Mouse (Mus musculus) heart, adult 8-10 months (tissue): ENCODE results near the gene 4930415O20Rik. TPM values are rescaled to one million over a fixed set of nuclear protein-coding genes. Genes with fewer than 3 reads are reported as not detected.

Source experiments
- DNase-seq: peaks from one replicate; pipeline ENCODE4 v3.0.0; 2022; ENCODE audit warnings: low spot score
- total RNA-seq, 4 experiments: library from RNA; stranded (reverse); gene quantifications; 2 replicates each; pipeline ENCODE4 v1.2.4; 2022

4930415O20Rik gene
- total RNA-seq, 4 experiments from 2014 or later = 1.6 to 4.2 (median 2.3) TPM

DNA sequence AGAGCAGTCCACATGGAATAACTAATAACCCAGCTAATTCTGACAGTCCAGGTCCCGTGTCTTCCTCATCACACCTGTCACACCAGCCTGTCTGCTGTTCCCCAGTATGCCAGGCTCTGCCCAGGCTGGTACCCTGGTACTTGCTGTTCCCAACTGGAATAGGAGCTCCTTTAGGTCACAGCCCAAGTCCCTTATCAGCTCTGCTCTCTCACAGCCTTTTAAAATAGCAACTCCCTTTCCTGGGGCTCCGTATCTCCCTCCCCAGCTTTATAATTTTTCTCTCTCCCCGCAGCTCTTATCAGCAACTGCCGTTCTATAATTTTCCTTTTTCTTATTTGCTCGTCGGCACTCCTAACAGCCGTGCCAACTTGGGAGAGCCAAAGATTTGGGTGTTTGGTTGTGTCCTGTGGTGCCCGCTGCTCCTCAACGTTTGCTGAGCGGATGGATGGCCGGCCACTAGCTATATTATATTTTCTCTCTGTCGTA, 35.3 kb downstream of the 4930415O20Rik start:
- peak; percentile 62 for DNase-seq

DNA sequence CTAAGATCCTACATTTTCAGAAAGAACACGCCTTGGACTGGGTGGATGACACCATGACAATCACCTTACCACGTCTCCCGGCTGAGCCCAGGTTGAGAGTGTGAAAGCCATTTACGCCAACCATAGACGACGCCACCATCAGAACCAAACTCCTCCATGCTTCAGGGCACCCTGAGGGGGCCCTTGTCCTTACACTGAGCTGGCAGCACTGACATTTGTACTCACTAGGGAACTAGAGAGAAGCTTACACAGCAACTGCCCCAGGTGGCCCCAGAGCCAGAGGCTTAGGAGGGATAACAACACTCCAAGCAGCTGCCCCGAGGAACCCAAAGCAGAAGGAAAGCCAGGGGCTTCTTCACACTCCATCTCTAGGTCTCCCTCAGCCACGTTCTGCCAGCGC, 35.9 kb downstream of the 4930415O20Rik start:
- DNase-seq = no peak

DNA sequence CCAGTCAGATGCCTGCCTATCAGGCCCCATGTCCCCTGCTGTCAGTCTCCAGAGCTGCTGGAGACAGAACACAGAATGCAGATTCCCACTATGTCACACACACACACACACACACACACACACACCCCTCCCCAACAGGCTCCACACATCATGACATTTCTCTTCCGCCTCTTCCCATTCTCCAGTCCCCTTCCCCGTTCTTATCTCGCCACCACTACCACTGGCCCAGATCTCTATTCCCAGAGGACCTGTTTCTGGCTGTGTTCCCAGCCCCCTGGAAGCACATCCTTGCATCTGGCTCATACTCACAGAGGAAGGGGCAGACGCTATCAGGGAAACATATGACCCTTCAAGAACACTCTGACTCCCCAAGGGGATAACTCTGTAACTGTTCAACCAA, 36.8 kb downstream of the 4930415O20Rik start:
- DNase-seq = peak; percentile 92

DNA sequence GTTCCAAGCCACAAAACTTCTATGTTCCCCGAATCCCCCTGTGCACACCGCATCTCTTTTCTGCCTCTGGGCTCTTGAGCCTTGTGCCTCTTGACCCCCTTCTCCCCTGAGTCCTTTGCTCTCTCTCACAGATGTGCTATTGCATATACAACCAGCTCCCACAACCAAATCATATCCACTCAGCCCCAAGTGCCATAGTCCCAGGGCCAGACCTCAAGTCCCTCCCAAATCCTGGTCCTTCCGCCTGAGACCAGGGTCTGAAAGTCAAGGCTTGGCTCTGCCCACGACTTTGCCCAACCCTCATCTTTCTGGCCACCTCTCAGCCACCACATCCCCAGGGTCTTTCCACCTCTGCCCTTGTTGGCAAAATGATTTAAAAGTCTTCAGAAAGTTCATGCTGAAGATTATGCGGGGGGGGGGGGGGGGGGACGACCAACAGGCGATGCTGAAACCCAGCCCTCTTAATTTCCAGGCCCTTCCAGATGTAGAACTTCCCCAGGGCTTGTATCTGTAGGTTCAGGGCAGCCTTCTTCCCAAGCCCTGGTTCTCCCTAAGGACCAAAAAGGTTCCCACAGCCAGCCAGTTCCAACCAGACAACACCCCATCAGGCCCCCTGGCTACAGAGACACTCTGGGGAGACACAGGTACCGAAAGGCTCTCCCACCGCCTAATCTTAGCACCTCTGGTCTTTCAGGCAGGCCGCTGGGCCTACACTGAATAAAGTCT, 37.4 kb downstream of the 4930415O20Rik start:
- DNase-seq = peak; percentile 63

DNA sequence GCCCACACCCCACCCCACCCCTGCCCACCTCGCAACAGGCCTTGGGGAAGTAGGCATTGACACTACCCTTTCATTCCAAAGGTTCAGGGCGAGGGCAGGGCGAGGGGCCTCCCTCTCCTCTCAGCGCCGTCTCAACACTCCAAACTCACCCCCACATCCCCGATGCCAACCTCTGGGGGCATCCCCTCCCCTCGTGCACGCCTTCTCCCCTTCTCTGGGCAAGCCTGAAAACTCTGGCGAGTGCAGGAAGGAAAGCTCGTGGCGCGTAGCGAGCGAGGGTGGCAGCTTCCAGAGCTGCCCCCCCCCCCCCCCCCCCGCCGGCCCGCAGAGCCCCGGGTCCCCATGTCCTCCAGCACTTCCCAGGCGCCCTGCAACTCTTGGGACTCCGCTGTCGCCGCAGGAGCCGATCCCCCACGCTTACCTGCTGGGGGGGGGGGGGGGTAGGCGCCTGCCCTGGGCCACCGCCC, 38.0 kb downstream of the 4930415O20Rik start:
- no peak for DNase-seq

DNA sequence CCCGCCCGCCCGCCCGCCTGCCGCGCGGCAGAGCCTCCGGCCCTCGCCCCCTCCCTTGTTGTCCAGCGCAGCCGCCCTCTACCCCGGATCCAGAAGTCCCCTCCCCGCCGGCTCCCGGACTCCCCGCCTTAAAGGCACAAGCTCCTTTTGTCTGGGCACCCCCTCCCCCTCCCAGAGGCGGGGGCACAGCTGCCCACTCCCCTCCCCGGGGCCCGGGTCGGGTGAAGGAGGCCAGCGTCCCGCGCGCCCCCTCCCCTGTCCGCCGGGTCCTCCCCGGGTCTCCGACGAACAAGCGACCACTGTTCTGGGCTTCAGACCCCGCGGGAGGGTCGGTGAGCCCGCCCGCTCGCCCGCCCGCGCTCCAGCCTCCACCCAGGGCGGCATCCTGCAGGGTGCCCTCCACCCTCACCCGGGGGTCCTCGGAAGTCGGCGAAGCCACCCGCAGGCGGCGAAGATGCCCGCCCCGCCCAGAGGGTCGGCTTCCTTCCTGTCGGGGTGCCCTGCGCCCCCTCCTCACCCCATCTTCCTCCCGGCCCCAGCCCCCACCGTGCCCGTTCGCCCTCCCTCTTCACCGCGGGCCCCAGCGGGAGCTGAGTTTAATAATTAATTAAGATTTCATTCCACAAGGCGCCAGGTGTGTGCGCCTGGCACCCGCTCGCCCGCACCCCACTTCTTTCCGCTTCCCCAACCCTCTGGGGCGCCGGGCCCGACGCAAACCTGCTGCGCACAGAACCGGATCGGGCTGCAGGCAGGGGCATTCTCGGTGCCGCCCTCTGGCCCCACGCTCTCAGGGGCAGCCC, 38.7 kb downstream of the 4930415O20Rik start, which contains the start of gene Adcy6:
Gene Adcy6 (minus strand): TSS at position 746 of the 800 bp plus-strand sequence.
- peak; percentile 76 for DNase-seq

DNA sequence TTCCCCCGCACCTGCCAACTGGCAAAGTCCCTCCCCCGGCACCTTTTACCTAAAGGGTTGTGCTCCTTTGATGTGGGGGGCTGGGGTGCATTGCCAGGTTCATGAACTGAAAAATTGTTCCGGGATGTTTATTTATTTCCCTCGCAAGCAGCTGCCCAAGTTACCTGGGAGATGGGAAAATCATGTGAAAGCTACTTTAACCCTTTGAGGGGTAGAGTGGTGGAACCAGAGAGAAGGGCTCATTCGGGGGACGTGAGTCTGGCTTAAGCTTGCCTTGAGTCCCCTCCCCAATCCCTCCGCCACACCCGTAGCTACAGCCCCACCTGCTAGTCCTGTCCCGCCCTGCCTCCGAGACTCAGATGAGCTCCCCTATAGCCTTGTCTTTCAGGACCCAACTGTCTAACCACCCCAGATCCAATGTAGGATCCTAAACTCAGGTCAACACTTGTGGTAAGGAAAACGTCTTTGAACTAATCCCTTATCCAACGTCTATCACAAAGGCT, 39.4 kb downstream of the 4930415O20Rik start:
- DNase-seq = no peak

DNA sequence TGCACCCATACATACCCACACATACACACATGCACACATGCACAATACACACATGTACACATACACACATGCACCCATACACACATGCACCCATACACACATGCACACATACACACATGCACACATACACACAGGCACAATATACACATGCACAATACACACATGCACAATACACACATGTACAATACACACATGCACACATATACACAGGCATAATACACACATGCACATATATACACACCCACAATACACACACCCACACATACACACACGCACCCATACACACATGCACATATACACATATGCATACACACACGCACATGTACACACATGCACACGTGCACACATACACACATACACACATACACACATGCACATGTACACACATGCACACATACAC, 41.4 kb downstream of the 4930415O20Rik start:
- no peak for DNase-seq

DNA sequence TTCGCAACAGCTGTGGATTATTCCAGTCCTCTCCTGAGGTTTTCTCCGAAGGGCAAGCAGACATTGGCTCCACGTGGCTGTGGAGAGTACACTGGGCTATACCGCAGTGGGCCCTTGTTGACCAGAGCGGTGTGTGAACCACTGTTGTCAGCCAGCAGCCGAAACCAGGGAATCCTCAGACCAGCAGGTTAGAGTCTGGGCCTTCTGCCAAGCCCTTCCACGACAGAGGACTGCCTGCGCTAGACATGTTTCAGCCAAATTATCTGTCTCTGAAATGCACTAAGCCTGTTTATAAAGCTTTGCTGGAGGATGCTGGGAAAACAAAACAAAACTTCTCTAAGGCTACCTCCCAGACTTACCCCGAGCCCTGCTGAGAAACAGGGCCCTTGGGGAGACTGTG, 43.7 kb downstream of the 4930415O20Rik start:
- DNase-seq = no peak

DNA sequence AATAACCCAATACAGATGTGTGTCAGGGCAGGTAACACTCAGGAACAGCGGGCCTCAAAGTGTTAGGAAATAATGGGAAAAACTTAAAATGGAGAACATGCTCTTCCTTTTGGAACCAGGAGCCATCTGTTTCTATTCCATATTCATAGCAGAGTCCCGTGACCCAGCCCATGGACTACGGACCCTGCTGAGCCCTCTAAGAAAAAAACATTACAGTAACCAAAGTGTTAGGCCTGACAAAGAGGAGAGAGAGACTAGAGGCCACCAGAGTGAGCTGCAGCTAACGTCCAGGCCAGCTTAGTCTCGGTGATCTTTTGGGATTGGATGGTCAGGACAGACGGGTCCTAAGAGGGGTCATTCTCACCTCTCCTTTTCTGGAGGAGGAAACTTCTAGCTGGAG, 44.2 kb downstream of the 4930415O20Rik start:
- DNase-seq = no peak

DNA sequence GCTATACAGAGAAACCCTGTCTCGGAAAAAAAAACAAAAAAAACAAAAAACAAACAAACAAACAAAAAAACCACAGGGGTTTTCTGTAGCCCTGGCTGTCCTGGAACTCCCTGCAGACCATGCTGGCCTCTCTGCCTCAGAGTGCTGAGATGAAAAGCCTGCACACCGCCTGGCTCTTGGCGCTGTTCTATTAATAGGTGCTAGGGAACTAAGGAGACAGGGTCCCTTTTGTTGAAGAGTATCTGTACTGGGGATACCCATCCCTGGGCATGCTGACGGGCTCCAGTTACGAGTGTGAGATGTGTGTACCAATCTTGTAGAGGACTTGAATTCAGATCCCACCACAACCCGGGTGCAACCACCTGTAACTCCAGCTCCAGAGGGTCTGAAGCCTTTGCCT, 44.9 kb downstream of the 4930415O20Rik start:
- DNase-seq = no peak

DNA sequence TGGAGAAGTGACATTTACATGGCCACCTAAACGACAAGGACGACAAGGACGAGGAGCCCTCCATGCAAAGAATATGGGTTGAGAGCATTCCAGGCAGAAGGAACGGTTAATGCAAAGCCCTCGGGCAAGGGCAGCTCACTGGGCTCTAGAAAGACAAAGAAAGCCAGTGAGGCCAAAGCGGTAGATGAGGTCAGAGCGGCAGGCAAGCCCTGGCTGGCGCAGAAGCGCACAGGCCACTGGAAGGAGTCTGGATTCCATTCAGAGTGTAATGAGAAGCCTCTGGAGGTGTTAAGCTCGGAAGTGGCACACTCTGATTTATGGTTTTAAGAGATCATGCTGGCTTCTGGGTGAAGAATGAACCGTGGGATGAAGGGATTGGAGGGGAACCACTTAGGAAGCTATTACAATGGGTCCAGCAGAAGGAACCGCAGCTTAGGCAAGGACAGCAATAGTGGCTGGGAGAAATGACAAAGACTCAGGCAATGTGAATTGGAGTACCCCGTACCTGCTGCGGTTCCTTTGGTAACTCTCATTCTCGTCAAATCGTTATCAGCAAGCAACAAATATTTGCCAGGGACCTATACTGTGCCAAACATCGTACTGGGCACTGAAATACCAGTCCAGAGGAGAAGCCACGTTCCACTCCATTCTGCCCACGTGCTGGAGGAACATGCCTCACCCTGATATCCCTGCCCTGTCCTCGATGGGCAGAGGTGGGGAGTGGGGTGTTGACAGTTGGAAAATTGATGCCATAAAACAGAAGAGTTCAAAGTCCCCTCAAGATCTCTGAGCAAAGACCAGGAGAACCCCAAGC, 45.8 kb downstream of the 4930415O20Rik start:
- no peak for DNase-seq

DNA sequence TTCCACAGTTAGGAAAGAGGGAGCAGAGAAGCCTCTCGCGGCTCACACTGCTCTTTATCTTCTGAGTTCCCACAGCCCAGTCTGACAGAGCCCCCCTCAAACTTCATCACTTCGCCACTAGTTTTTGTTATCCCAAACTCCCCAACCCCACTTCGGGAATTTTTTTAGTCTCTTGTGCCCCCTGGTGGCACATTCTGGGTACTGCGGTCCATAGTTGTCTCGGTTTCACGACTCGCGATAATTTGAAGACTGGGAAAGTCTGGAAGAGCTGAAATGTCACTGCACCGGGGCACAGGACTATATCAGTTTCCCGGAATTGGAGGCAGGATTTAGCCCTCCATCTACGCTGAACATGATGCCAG, 46.4 kb downstream of the 4930415O20Rik start:
- peak; percentile 86 for DNase-seq

DNA sequence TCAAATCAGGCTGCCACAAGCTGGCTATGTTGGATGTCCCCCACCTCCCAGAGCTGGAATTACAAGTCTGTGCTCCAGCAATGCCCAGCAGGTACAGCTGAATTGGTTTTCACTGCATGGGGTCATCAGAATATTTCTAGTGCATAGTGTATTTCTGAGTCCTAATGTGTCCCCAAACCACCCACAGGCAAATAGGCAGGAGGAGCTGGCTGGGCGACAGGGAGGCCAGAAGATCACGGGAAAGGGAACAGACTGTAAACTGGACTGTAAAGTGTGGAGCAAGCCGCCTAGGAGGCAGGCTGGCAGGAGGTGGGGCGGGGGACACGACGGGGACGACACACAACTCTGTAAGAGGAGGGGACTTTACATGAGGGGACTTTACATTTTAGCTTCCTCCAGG, 51.4 kb downstream of the 4930415O20Rik start:
- no peak for DNase-seq

DNA sequence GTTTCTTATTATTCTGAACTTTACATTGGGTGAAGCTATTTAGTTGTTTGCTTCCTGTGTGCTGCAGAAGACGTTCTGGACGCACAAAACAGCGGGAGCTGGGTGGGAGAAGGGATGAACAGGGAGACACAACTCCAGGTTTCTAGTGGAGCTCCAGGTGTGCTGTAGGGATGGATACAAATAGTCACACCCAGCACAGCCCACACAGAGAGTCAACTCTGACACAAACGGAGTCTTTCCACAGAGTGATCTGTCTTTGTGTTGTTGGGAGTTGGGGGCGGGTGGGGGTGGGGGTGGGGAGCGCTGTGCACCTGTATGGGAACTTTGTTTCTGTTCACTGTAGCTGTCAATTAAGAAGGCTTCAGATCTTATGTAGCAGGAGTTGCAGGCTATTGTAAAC, 51.9 kb downstream of the 4930415O20Rik start:
- no peak for DNase-seq

DNA sequence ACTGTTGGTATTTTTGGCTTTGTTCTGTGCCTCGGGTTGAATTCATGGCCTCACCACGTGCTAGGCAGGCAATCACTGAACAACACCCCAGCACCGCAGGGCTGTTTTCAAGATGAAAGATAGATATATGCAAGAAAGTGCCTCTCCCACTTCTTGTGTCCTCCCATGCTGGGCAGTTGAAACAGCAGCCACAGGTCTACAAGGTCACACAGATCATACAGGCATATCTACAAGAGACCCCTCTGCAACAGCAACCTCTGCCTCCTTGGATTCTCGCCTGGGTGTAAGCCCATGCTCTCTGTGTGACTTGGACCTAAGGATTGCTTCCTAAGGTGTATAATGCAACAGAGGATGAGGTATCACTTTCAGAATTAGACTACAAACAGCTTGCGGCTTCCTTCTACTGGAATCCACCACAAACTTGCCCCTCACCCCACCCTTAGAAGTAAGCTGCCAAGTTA, 52.6 kb downstream of the 4930415O20Rik start:
- DNase-seq = no peak

DNA sequence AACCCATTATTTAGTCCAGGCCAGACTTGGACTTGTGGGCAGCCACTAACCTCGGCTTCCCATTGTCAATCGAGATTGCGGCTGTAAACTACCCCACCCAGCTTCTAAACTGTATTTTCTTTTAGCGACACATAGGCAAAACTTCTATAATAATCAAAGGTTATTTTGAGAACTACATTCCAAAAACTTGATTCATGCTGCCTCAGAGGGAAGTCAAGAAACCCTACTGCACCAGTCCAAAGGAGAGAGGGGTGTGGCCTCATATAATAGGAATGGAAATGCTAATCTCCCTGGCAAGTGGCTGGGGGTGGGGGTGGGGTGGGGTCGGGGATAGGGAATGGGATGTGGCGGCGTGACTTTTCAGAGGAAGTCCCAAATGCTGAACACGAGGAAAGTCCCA, 55.3 kb downstream of the 4930415O20Rik start:
- no peak for DNase-seq

DNA sequence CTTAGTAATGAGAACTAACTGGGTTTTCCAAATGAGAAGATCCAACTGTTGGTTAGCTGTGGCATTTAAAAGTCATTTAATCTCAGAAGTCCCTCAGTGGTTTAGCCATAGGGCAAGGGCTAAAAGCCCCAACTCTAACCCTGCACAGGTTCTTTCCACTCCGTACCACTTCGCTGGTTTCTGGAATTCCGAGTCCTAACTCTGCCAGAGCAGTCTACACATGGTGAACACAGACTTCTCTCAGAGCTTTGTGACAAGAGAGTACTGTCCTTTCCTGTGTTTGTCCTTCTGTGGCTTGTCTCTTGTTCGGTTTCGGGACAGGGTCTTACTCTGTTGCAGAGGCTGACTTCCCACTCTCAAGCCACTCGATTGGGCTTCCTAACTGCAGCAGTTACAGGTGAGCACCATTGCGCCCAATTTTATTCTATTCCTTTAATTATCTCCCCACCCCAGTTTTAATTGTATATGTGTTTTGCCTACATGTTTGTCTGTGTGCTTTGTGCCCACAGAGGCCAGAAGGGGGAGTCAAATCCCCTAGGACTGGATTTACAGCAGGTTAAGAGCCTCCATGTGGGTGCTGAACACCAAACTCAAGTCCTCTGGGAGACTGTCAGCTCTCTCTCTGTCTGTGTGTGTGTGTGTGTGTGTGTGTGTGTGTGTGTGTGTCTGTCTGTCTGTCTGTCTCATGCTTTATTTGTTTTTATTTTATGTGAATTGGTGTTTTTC, 55.8 kb downstream of the 4930415O20Rik start:
- DNase-seq = no peak

DNA sequence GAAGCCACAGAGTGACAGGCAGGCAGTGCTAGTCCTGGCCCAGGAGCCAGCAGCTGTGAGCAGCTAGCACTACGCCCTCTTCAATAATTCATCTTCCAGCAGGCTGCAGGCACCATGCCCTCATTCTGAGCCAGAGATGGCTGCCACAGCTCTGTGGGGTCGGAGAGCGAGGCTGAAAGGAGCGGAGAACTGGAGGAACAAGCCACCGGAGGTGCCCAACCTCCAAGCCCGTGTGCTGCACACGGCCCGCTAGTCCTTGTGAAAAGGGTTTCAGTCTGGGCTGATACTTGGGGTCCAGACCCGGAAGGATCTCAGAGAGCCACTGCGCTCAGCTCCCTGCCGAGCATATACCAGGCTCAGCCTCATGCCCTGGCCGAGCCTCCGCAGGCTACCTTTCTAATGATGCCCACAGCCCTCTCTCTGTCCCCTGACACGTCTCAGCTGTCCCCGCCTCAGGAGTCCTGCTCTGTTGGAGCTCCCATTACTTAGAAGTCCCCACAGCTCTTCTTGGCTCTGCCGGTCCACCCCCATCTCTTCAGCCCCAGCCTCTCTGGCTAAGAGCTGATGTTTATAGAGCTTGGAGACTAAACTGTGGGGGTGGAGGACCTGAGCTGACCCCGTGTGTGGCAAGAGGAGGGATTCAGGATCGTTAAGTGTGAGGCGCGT, 57.9 kb downstream of the 4930415O20Rik start:
- DNase-seq = no peak

DNA sequence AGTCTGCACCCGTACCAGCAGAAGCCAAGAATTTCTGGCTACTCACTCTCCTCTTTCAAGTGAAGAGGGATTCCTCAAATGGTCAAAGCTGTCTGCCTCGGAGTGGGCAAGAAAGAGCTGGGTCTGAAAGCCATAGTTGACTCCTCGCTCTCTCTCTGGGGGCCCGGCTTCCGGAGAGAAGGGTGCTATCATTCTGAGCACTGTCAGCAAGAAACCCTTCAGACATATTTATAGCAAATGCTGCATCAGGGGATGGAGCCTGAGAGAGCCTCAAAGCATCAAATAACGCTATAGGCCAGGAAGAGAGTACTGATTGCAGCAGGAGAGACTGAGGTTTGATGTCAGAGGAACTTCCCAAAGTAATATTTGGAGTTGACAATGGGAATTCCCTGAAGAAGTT, 58.7 kb downstream of the 4930415O20Rik start:
- DNase-seq = no peak
